Mouse (Mus musculus) hindbrain, embryonic 12.5 days (tissue): ENCODE results near the gene Olfr63. TPM values are rescaled to one million over a fixed set of nuclear protein-coding genes. Genes with fewer than 3 reads are reported as not detected.
"Not testable (repeated sequence)": the region's sequence is repeated elsewhere in the genome, so short reads cannot be mapped to it uniquely, and the experiment has no call there.

Source experiments
- ATAC-seq: fragments of 200-750 bp; cut with Nextera tagmentation; 2 replicates; pipeline ENCODE4 v1.8.0; 2017; ENCODE audit warnings: moderate TSS enrichment; ENCODE audit not compliant: low FRiP score
- H3K27ac ChIP-seq: fragments of 300-500 bp; sonication (generic); 2 replicates; pipeline ENCODE4 v1.5.1; 2016; ENCODE audit warnings: mild to moderate bottlenecking
- H3K27me3 ChIP-seq: fragments of 300-500 bp; sonication (generic); 2 replicates; pipeline ENCODE4 v1.6.1; 2016; ENCODE audit warnings: mild to moderate bottlenecking
- H3K36me3 ChIP-seq: fragments of 300-500 bp; sonication (generic); 2 replicates; pipeline ENCODE4 v1.6.1; 2016; ENCODE audit warnings: mild to moderate bottlenecking
- H3K4me1 ChIP-seq: fragments of 300-500 bp; sonication (generic); 2 replicates; pipeline ENCODE4 v1.6.1; 2016
- H3K4me2 ChIP-seq: fragments of 300-500 bp; sonication (generic); replicated peaks from 2 replicates; pipeline ENCODE4 v1.6.1; 2016; ENCODE audit warnings: mild to moderate bottlenecking
- H3K4me3 ChIP-seq: fragments of 300-500 bp; sonication (generic); 2 replicates; pipeline ENCODE4 v1.5.1; 2016; ENCODE audit warnings: mild to moderate bottlenecking
- H3K9ac ChIP-seq: fragments of 300-500 bp; sonication (generic); 2 replicates; pipeline ENCODE4 v1.6.1; 2016; ENCODE audit warnings: mild to moderate bottlenecking, moderate library complexity
- H3K9me3 ChIP-seq: fragments of 300-500 bp; sonication (generic); replicated peaks from 2 replicates; pipeline ENCODE4 v1.6.1; 2016; ENCODE audit warnings: mild to moderate bottlenecking
- WGBS: fragments of 180-500 bp; shearing (Covaris S2); methylation state at CpG from one replicate; pipeline ENCODE4 v1.1.7; 2016; 5-methylcytosine and 5-hydroxymethylcytosine counted together
- polyA plus RNA-seq: library from polyadenylated mRNA; unstranded; fragments of >200 nt; fragmentation: Nextera tagmentation; extraction: Ambion mirVana; gene quantifications from 2 replicates; pipeline ENCODE4 v1.2.1, GENCODE M21; 2016

Gene Olfr63
- polyA plus RNA-seq = 0.03 TPM in 1 of 2 replicates, not detected in the other

- 0 out of 2 replicates have a peak, but pooled peaks cover 3% of the 10 kb centered on the region for H3K27me3 ChIP-seq
- no peaks in the 10 kb centered on the region for H3K4me1 ChIP-seq
- ATAC-seq = no peak
- H3K9ac ChIP-seq = no peak within 1 kb of the TSS
- no peak within 1 kb of the TSS for H3K4me2 ChIP-seq
- H3K4me3 ChIP-seq = no peak within 1 kb of the TSS
- H3K9me3 ChIP-seq = no peaks in the 10 kb centered on the region
- no peak within 1 kb of the TSS for H3K27ac ChIP-seq
- H3K36me3 ChIP-seq = no peaks in the 10 kb centered on the region
- WGBS = 68% methylated on average over 1 of the region's 1 CpGs
Observed at GRCm38 (mm10) chr17:33264376-33264775, at the start of gene Olfr63. Gene Olfr63, plus strand, starts transcription at chr17:33264676.

- no peak for ATAC-seq
- Histone ChIP-seq H3K27me3 (no peaks in the 10 kb centered on the region), H3K36me3 (no peaks in the 10 kb centered on the region), H3K27ac (no peak within 1 kb of the TSS), H3K9ac (no peak within 1 kb of the TSS), H3K4me2 (no peak within 1 kb of the TSS), H3K4me1 (no peaks in the 10 kb centered on the region), H3K4me3 (no peak within 1 kb of the TSS), H3K9me3 (peaks cover 10% of the 10 kb centered on the region)
- 81% methylated on average over 2 of the region's 2 CpGs for WGBS
Observed at GRCm38 (mm10) chr17:33221590-33221989, 42.9 kb upstream of the Olfr63 start, which contains the start of gene Olfr1564. Gene Olfr1564, minus strand, starts transcription at chr17:33221690.

DNA sequence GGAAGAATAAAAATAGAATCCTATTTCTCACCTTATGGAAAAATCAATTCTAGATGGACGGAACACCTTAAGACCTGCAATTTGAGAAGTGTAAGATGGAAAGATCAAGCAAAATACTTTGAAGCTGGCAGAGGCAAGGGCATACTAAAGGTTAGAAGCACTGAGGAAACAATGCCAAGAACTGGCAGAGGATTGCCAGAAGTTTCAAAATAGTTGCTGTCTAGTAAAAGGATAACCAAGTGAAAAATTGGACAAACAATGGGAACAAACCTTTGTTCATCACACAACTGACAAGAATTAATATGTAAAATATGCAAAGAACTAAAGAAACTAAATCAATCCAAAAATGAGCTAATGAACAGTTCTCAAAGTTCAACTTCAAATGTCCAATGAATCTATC lies 27.8 kb upstream of the Olfr63 start:
- H3K27me3 ChIP-seq, H3K9me3 ChIP-seq, ATAC-seq, H3K4me2 ChIP-seq, H3K4me3 ChIP-seq, H3K4me1 ChIP-seq, H3K9ac ChIP-seq, H3K27ac ChIP-seq: not testable (repeated sequence)
- 79% methylated on average over 1 of the region's 1 CpGs for WGBS
- peaks cover 14% of the 10 kb centered on the region for H3K36me3 ChIP-seq

DNA sequence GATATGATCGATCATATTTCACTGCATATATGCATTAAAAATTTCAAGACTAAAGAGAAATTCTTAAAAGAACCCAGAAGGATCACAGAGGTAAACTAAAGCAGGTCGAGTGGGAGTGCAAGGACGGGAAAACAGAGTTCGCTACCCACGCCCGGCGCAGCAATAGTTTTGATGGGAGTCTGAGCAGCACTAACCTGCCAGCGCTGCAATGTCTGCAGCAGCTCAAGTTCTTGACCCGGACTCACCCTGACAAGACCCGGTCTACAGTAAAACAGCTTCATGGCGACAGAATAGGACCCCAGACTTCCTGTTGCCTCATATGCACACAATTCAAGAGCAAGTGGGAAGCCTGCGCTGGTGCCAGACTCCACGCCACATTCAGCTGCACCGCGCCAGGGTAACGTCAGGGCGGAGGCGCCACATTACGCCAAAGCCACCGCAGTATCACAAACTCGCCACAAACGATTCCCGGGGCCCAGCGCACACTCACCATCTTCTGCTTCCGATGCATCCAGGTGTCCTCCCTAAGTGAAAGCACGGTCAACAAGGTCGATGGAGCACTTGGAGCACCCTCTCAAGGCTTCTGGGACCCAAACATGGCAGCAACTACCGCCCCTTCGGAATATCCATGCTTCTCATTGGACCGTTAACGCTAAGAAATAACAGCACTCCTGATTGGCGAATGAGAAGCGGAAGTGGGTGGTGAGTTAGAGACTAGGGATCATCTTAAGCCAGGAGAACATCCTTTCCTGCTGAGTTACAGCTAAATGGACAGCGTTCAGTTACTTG lies 9.8 kb upstream of the Olfr63 start, which contains the start of gene Zfp955a:
Zfp955a (minus strand) TSS at position 616 of the 789 bp plus-strand sequence.
- not testable (repeated sequence) for H3K27me3 ChIP-seq, H3K36me3 ChIP-seq, H3K9ac ChIP-seq, H3K4me1 ChIP-seq, H3K4me3 ChIP-seq, H3K9me3 ChIP-seq, H3K27ac ChIP-seq
- peak within 1 kb of the TSS; percentile 30; the same call in 1 of the 2 replicates for H3K4me2 ChIP-seq
- peak; percentile 99 for ATAC-seq
- 35% methylated on average over 1 of the region's 34 CpGs for WGBS

GRCm38 (mm10) chr17:33255319-33255657 lies 9.2 kb upstream of the Olfr63 start:
- H3K9me3 ChIP-seq, H3K9ac ChIP-seq, H3K4me1 ChIP-seq, H3K36me3 ChIP-seq, H3K27me3 ChIP-seq, H3K27ac ChIP-seq, H3K4me2 ChIP-seq, H3K4me3 ChIP-seq: not testable (repeated sequence)
- peak; percentile 46 for ATAC-seq
- no CpG with 5 or more reads among the region's 2 CpGs for WGBS

- Histone ChIP-seq H3K4me1 (no peaks in the 10 kb centered on the region), H3K4me3 (no peak overlapping the region), H3K36me3 (no peaks in the 10 kb centered on the region), H3K27ac (no peak overlapping the region), H3K4me2 (no peak overlapping the region), H3K9ac (no peak overlapping the region), H3K9me3 (no peaks in the 10 kb centered on the region), H3K27me3 (0 out of 2 replicates have a peak, but pooled peaks cover 3% of the 10 kb centered on the region)
- WGBS = 91% methylated on average over 9 of the region's 9 CpGs
- no peak for ATAC-seq
Observed at GRCm38 (mm10) chr17:33268907-33269306, 4.4 kb downstream of the Olfr63 start.

- peak within 1 kb of the TSS; percentile 36; the same call in 1 of the 2 replicates for H3K4me2 ChIP-seq
- peak; percentile 100 for ATAC-seq
Observed at GRCm38 (mm10) chr17:33289039-33289875, 24.8 kb downstream of the Olfr63 start, which contains the start of gene Zfp955b. Gene Zfp955b, plus strand, starts transcription at chr17:33289544.

GRCm38 (mm10) chr17:33289876-33290149 lies 25.3 kb downstream of the Olfr63 start:
- not testable (repeated sequence) for H3K9ac ChIP-seq, H3K9me3 ChIP-seq, H3K27ac ChIP-seq, H3K4me3 ChIP-seq, H3K27me3 ChIP-seq, H3K4me1 ChIP-seq, H3K36me3 ChIP-seq, ATAC-seq
- H3K4me2 ChIP-seq = peak overlapping the region; percentile 36; the same call in 1 of the 2 replicates
- no CpG with 5 or more reads among the region's 9 CpGs for WGBS

More at GRCm38 (mm10) chr17:33289039-33289875, 24.8 kb downstream of the Olfr63 start, which contains the start of gene Zfp955b:
- not testable (repeated sequence) for H3K27me3 ChIP-seq, H3K36me3 ChIP-seq, H3K9ac ChIP-seq, H3K4me1 ChIP-seq, H3K9me3 ChIP-seq, H3K27ac ChIP-seq, H3K4me3 ChIP-seq
- WGBS = no CpG with 5 or more reads among the region's 25 CpGs

Other genes with a start within 250 kb of the Olfr63 start
- 22.6 and 25.4 TPM in 2 replicates for gene Zfp763, start 231.3 kb upstream of the Olfr63 start, polyA plus RNA-seq
- gene 4921501E09Rik, start 196.6 kb upstream of the Olfr63 start, polyA plus RNA-seq = not detected in 2 replicates
- gene Zfp563, start 175.4 kb upstream of the Olfr63 start, polyA plus RNA-seq = 15.6 and 18.2 TPM in 2 replicates
- gene Morc2b, start 125.0 kb upstream of the Olfr63 start, polyA plus RNA-seq = 0.18 TPM in 1 of 2 replicates, not detected in the other
- gene Olfr55, start 96.2 kb upstream of the Olfr63 start, polyA plus RNA-seq = not detected in 2 replicates
- 0.05 TPM in 1 of 2 replicates, not detected in the other for gene Olfr239, start 73.4 kb upstream of the Olfr63 start, polyA plus RNA-seq
- gene Olfr1564, start 43.0 kb upstream of the Olfr63 start, polyA plus RNA-seq = not detected in 2 replicates
- 20.4 and 21.8 TPM in 2 replicates for gene Zfp955a, start 9.5 kb upstream of the Olfr63 start, polyA plus RNA-seq
- gene Zfp955b, start 24.9 kb downstream of the Olfr63 start, polyA plus RNA-seq = 14.3 and 15.6 TPM in 2 replicates
- gene Zfp81, start 94.2 kb downstream of the Olfr63 start, polyA plus RNA-seq = 12.6 and 13.7 TPM in 2 replicates
- gene Zfp101, start 130.0 kb downstream of the Olfr63 start, polyA plus RNA-seq = 19.4 and 22.4 TPM in 2 replicates
- not detected in 2 replicates for gene Actl9, start 168.2 kb downstream of the Olfr63 start, polyA plus RNA-seq